Mouse (Mus musculus): ENCODE measurements around the gene Prps1. TPM values are rescaled to one million over a fixed set of nuclear protein-coding genes. Genes with fewer than 3 reads are reported as not detected.
"Not testable (repeated sequence)": the region's sequence is repeated elsewhere in the genome, so short reads cannot be mapped to it uniquely, and the experiment has no call there.

Gene Prps1
- polyA plus RNA-seq, 1 experiment from 2014 or later, result 32.0 TPM

DNA sequence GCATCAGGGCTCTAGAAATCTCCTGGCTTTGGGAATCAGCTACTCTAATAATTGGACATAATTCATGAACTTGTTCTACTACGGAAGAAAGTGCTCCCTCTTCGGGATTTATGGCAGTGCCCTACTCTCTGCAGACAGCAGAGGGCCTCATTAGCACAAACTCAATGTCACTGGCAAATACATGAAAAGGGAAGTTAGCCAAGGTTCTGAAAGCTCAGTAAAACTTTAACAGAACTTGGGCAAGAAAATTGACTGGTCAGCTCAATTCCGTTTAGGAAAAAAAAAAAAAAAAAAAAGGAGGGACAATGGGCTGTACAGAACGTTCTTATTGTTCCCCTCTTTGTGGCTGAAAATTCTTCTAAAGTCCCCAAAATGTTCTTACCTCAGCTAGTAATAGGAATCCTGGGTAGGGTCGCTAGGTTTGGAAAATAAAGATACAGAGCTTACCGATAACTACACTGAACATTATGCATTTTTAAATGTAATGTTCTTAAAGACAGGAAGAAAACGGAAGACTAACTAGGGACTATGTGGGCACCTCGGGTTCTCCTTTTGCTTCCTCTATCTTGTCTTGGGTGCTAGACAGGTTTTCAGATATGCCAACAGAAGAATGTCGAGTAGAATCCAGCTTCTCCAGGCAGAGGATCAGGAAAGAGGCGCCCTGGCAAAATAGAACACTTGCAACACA is 35.6 kb downstream of the Prps1 start:
- no peak for ATAC-seq (ENCODE audit: insufficient read depth, low FRiP score)
- Histone ChIP-seq H3K4me1 (ENCODE audit: control insufficient read depth, insufficient read depth, low read length) (no peaks in the 10 kb centered on the region), H3K4me3 (replicated peaks; ENCODE audit: low read length) (no peak overlapping the region), H3K27ac (ENCODE audit: low read length) (no peak overlapping the region), H3K9me3 (replicated peaks; ENCODE audit: control insufficient read depth, low read length) (no peaks in the 10 kb centered on the region), H3K4me2 (ENCODE audit: low read depth, low read length) (no peak overlapping the region), H3K27me3 (ENCODE audit: control insufficient read depth, insufficient read depth, low read length) (peaks cover 10% of the 10 kb centered on the region; the same call in 1 of the 2 replicates), H3K36me3 (ENCODE audit: control insufficient read depth, insufficient read depth, low read length) (no peaks in the 10 kb centered on the region), H3K9ac (ENCODE audit: low read length) (no peak overlapping the region)
- 51% methylated on average over 10 of the region's 10 CpGs for WGBS

DNA sequence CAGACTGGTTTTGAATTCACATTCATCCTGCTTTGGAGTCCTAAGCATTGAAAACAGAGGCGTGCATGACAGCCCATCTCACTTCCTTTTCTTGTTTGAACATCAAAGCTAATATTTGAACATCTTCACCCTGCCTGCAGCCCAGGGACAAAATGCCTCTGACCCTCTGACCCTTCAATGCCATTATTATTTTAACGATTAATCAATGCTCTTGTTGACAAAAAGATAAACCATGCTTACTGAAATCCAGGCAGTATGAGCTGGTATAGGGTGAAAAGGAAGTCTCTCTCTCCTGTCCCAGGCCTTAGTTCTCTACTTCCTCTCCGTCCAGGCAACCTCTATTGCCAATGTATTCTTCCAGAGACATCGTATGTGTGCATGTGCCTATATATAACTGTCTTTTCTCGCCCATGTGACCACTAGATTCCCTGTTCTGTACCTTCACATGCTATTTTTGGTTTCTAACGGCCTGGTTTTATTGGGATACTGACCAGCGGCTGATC is 37.2 kb downstream of the Prps1 start:
- ATAC-seq (ENCODE audit: insufficient read depth, low FRiP score), result no peak
- WGBS, result 61% methylated on average over 7 of the region's 7 CpGs
- H3K4me2 ChIP-seq (ENCODE audit: low read depth, low read length), result no peak overlapping the region
- no peak overlapping the region for H3K27ac ChIP-seq (ENCODE audit: low read length)
- H3K27me3 ChIP-seq (ENCODE audit: control insufficient read depth, insufficient read depth, low read length), result peaks cover 10% of the 10 kb centered on the region; the same call in 1 of the 2 replicates
- H3K36me3 ChIP-seq (ENCODE audit: control insufficient read depth, insufficient read depth, low read length), result no peaks in the 10 kb centered on the region
- no peak overlapping the region for H3K9ac ChIP-seq (ENCODE audit: low read length)
- H3K4me1 ChIP-seq (ENCODE audit: control insufficient read depth, insufficient read depth, low read length), result no peaks in the 10 kb centered on the region
- no peaks in the 10 kb centered on the region for H3K9me3 ChIP-seq (replicated peaks; ENCODE audit: control insufficient read depth, low read length)
- H3K4me3 ChIP-seq (replicated peaks; ENCODE audit: low read length), result no peak overlapping the region

DNA sequence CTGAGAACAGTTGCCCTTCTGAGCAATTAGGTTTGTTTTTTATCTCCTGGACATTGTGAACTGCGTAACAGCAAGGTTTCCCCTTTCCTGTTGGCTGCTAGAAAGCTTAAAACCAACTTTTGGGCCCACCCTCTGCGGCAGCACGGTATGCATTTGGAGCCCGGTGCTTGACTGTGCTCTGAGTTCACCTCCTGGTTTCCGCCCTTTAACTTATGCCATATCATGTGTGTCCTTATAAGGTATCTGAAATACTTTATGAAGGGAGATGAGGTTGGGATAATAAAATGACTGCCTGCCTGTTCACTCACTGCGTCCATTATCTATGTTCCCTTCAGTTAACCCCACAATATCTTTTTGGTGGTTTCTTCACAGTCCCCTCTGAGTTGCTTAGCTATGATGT is 37.8 kb downstream of the Prps1 start:
- no peak overlapping the region for H3K4me2 ChIP-seq (ENCODE audit: low read depth, low read length)
- no peak overlapping the region for H3K9ac ChIP-seq (ENCODE audit: low read length)
- peaks cover 10% of the 10 kb centered on the region; the same call in 1 of the 2 replicates for H3K27me3 ChIP-seq (ENCODE audit: control insufficient read depth, insufficient read depth, low read length)
- no peaks in the 10 kb centered on the region for H3K4me1 ChIP-seq (ENCODE audit: control insufficient read depth, insufficient read depth, low read length)
- H3K27ac ChIP-seq (ENCODE audit: low read length), result no peak overlapping the region
- no peak overlapping the region for H3K4me3 ChIP-seq (replicated peaks; ENCODE audit: low read length)
- ATAC-seq (ENCODE audit: insufficient read depth, low FRiP score), result no peak
- H3K9me3 ChIP-seq (replicated peaks; ENCODE audit: control insufficient read depth, low read length), result no peaks in the 10 kb centered on the region
- H3K36me3 ChIP-seq (ENCODE audit: control insufficient read depth, insufficient read depth, low read length), result no peaks in the 10 kb centered on the region
- 75% methylated on average over 6 of the region's 6 CpGs for WGBS

DNA sequence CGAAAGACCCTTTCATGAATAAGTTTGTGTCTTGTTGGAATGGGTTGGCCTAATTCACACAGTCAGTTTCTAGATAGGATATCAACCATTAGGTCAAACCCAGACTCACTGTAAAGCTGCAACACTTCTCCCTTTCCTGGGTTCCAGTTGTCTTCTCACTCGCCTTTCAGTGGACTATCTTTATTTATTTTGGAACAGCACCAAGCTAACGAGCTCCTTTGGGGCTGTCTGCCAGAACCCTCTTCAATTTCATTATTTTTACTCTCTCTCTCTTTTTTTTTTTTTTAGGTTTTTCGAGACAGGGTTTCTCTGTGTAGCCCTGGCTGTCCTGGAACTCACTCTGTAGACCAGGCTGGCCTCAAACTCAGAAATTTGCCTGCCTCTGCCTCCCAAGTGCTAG is 42.0 kb downstream of the Prps1 start:
- not testable (repeated sequence) for H3K9ac ChIP-seq (ENCODE audit: low read length); H3K4me3 ChIP-seq (replicated peaks; ENCODE audit: low read length); H3K27ac ChIP-seq (ENCODE audit: low read length); ATAC-seq (ENCODE audit: insufficient read depth, low FRiP score); H3K4me2 ChIP-seq (ENCODE audit: low read depth, low read length); H3K36me3 ChIP-seq (ENCODE audit: control insufficient read depth, insufficient read depth, low read length); H3K4me1 ChIP-seq (ENCODE audit: control insufficient read depth, insufficient read depth, low read length); H3K9me3 ChIP-seq (replicated peaks; ENCODE audit: control insufficient read depth, low read length); H3K27me3 ChIP-seq (ENCODE audit: control insufficient read depth, insufficient read depth, low read length)
- 49% methylated on average over 4 of the region's 4 CpGs for WGBS

DNA sequence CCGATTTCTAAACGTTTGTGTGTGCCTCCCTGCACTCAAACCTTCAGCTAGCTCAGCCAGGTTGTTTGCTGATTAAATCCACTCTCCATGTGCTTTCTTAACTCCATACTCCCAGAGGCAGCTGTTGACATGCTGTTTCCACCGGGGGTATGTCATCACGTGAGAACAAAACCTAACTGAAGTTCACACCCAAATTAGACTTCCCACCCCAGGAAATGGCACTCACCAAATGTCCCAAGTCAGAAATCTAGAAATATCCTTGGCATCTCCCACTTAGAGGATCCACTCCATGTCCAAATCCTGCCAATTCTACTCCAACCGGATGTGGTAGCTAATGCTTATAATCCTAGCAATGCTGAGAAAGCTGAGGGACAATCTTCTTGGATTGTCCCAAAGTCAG is 43.9 kb downstream of the Prps1 start:
- Histone ChIP-seq H3K4me2 (ENCODE audit: low read depth, low read length) (no peak overlapping the region), H3K27ac (ENCODE audit: low read length) (no peak overlapping the region), H3K27me3 (ENCODE audit: control insufficient read depth, insufficient read depth, low read length) (no peaks in the 10 kb centered on the region; the same call in 1 of the 2 replicates), H3K36me3 (ENCODE audit: control insufficient read depth, insufficient read depth, low read length) (no peaks in the 10 kb centered on the region), H3K4me3 (replicated peaks; ENCODE audit: low read length) (no peak overlapping the region), H3K4me1 (ENCODE audit: control insufficient read depth, insufficient read depth, low read length) (no peaks in the 10 kb centered on the region), H3K9me3 (replicated peaks; ENCODE audit: control insufficient read depth, low read length) (no peaks in the 10 kb centered on the region), H3K9ac (ENCODE audit: low read length) (no peak overlapping the region)
- 82% methylated on average over 5 of the region's 5 CpGs for WGBS
- ATAC-seq (ENCODE audit: insufficient read depth, low FRiP score), result no peak

DNA sequence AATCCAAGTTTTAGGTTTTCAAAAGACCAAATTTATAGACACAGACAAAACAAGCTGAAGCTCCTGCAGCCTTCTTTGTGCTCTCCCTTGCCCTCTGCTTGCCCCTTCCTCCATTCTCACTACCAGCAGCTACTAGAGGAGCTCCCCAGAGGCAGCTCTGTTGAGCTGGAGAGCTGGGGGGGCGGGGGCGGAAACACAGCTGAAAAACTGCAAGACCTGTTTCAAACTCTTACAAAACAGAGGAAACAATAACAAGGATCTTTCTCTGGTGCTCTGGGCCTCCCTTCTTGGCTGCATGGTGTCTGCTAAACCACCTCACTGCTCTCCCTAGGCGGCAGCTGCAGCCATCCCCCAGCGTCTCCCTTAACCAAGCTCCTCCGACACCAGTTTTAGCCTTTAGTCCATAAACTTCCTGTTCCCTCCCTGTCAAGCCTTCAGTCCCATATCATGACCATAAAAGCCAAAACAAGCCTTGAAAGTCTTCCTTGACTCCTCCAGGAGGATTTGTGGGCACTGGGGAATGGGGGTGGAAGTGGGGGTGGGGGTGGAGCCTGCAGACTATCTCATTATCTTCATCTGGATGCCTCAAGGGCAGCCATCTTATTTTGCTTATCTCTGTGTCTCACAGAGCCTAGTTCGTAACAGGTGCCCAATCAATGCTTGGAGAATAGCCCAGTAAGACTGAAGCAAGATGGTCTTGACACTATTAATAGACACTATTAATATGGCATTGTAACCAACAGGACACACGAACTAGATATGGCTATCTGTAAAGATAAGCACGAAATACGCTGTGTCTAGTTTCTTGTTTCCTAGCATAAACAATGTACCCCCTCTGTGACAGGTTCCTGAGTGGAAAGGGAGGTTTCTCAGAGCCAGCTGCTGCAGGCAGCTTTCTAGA is 45.2 kb downstream of the Prps1 start:
- no peak for ATAC-seq (ENCODE audit: insufficient read depth, low FRiP score)
- Histone ChIP-seq H3K9ac (ENCODE audit: low read length) (no peak overlapping the region), H3K27me3 (ENCODE audit: control insufficient read depth, insufficient read depth, low read length) (no peaks in the 10 kb centered on the region; the same call in 1 of the 2 replicates), H3K36me3 (ENCODE audit: control insufficient read depth, insufficient read depth, low read length) (no peaks in the 10 kb centered on the region), H3K4me3 (replicated peaks; ENCODE audit: low read length) (no peak overlapping the region), H3K4me2 (ENCODE audit: low read depth, low read length) (no peak overlapping the region), H3K4me1 (ENCODE audit: control insufficient read depth, insufficient read depth, low read length) (no peaks in the 10 kb centered on the region), H3K27ac (ENCODE audit: low read length) (peak overlapping the region; percentile 14; the same call in 1 of the 2 replicates), H3K9me3 (replicated peaks; ENCODE audit: control insufficient read depth, low read length) (no peaks in the 10 kb centered on the region)
- 49% methylated on average over 9 of the region's 9 CpGs for WGBS

DNA sequence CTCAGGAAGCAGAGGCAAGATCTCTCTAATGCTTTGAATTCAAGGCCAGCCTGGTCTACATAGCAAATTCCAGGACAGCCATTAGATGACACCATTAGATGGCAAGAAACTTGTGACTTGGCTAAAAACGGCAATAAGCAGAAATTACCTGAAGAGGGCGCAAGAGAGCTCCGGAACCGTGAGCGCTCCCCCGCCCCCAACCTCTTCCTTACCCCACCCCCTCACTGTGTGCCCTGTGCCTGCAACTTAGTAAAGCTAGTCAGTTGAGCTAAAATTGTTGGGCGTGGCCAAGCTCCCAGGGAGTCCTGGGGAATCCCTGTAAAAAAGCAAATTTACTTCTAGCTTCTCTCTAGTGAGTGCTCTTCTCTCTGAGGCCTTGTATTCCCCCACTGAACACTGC is 47.5 kb downstream of the Prps1 start:
- no peaks in the 10 kb centered on the region for H3K4me1 ChIP-seq (ENCODE audit: control insufficient read depth, insufficient read depth, low read length)
- no peak overlapping the region; the same call in 1 of the 2 replicates for H3K9ac ChIP-seq (ENCODE audit: low read length)
- H3K27ac ChIP-seq (ENCODE audit: low read length), result peak overlapping the region; percentile 81
- no peaks in the 10 kb centered on the region for H3K9me3 ChIP-seq (replicated peaks; ENCODE audit: control insufficient read depth, low read length)
- H3K4me3 ChIP-seq (replicated peaks; ENCODE audit: low read length), result no peak overlapping the region
- peak; percentile 63; the same call in 1 of the 2 replicates for ATAC-seq (ENCODE audit: insufficient read depth, low FRiP score)
- no peaks in the 10 kb centered on the region; the same call in 1 of the 2 replicates for H3K27me3 ChIP-seq (ENCODE audit: control insufficient read depth, insufficient read depth, low read length)
- no peaks in the 10 kb centered on the region for H3K36me3 ChIP-seq (ENCODE audit: control insufficient read depth, insufficient read depth, low read length)
- H3K4me2 ChIP-seq (ENCODE audit: low read depth, low read length), result no peak overlapping the region
- 13% methylated on average over 7 of the region's 7 CpGs for WGBS

DNA sequence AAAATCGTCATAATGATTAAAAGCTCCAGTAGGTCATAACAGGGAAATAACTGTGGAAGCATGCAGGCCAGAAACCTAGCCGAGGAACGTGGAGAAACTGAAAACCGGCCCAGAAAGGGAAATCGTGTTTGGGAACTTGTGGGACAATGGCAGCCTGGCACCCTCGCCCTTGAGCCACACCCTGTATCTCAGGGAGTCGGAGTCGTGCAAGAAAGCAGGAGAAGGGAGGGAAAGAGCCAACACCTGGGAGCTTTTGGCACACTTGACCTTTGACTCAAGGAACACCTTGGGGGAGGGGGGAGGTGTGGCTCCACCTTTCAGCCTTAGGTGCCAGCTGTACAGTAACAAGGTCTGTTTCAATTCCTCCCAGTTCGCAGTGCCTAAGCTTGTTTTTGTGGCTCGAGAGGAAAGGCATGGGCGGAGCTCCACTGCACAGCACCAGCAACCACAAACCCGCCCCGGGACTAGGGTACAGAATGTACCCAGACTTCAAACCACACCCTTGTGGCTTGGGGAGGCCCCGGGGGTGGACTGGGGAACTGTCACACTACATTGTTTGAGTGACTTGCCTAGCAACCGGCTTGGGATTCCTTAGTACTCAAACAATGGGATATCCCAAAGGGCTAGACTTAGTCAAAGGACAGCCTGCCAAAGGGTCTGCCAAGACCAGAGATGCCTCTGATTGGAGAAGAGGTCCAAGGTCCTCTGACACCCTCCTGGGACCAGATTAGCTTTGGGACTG is 49.3 kb downstream of the Prps1 start:
- no peaks in the 10 kb centered on the region for H3K36me3 ChIP-seq (ENCODE audit: control insufficient read depth, insufficient read depth, low read length)
- peak overlapping the region; percentile 21; the same call in 1 of the 2 replicates for H3K4me2 ChIP-seq (ENCODE audit: low read depth, low read length)
- no peaks in the 10 kb centered on the region for H3K9me3 ChIP-seq (replicated peaks; ENCODE audit: control insufficient read depth, low read length)
- H3K27me3 ChIP-seq (ENCODE audit: control insufficient read depth, insufficient read depth, low read length), result no peaks in the 10 kb centered on the region; the same call in 1 of the 2 replicates
- peak; percentile 91 for ATAC-seq (ENCODE audit: insufficient read depth, low FRiP score)
- 54% methylated on average over 15 of the region's 15 CpGs for WGBS
- no peak overlapping the region for H3K9ac ChIP-seq (ENCODE audit: low read length)
- peak overlapping the region; percentile 89 for H3K27ac ChIP-seq (ENCODE audit: low read length)
- peaks cover 3% of the 10 kb centered on the region; the same call in 1 of the 2 replicates for H3K4me1 ChIP-seq (ENCODE audit: control insufficient read depth, insufficient read depth, low read length)
- no peak overlapping the region for H3K4me3 ChIP-seq (replicated peaks; ENCODE audit: low read length)
